Mouse (Mus musculus): Measurements from ENCODE around the gene 2410002F23Rik.

DNA sequence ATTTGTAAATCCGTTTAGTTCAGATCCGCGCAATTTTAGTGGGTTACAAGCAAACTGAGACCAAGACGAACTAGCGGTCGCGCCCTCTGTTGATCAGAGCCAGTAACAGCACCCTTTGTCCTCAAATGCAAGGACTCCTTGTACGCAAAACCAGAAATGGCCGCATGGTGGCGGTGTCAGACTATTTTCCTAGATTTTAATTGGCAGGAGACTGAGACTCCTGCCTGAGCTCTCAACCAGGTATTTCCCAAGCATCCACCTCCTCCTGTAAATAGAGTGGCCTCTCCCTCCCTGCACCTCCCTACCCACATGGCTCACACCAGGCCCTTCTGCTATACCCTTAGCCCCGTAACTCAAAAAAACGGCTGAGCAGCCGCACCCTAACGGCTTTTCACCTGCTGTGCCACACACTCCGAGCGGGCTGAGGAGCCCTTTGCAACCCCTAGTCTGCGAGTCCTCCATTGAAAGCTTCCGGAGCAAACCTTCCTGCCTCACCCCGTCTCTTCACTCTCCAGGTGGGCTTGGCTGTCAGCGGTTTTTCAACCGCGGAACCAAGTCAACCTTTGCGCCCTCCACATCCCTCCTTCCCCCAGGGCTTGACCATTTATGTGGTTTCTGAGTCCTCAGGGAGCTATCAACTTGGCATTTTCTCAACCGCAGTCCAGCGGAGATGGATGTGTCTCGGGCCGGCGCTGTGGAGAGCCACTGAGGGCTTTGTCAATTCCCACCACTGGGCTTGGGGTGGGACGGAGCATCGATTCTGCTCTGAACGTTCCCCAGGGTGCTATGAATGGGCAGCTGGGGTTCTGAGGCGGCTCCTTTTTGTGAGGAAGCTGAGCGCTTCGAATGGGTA lies 16.5 kb downstream of the 2410002F23Rik start:
- TF ChIP-seq CTCF (IDR thresholded peaks at IDR 0.05; ENCODE audit: extremely low read depth, insufficient read depth, insufficient read length, insufficient replicate concordance) (peak; percentile 85; the same call in 1 of the 2 replicates), POLR2A (IDR thresholded peaks at IDR 0.05; ENCODE audit: low read depth, low read length) (no peak)

Data from spleen, adult 2 months (tissue).